Mouse (Mus musculus) midbrain, embryonic 14.5 days (tissue): Measurements from ENCODE around the gene Hnf4a. TPM values are rescaled to one million over a fixed set of nuclear protein-coding genes. Genes with fewer than 3 reads are reported as not detected.

ENCODE experiments used
- ATAC-seq: fragments of 200-750 bp; cut with Nextera tagmentation; 2 replicates; pipeline ENCODE4 v1.8.0; 2017; ENCODE audit warnings: moderate number of reproducible peaks, moderate library complexity; ENCODE audit not compliant: low FRiP score, low TSS enrichment
- DNase-seq: peaks from one replicate; pipeline ENCODE4 v3.0.0-alpha.2; 2015
- H3K27ac ChIP-seq: fragments of 300-500 bp; sonication (generic); replicated peaks from 2 replicates; pipeline ENCODE4 v1.5.1; 2014; ENCODE audit warnings: mild to moderate bottlenecking, low read depth, low read length, moderate library complexity
- H3K27me3 ChIP-seq: fragments of 300-500 bp; sonication (generic); 2 replicates; pipeline ENCODE4 v1.6.1; 2014; ENCODE audit warnings: low read length, control low read depth, mixed read lengths; ENCODE audit not compliant: control insufficient read depth, insufficient read depth
- H3K36me3 ChIP-seq: fragments of 300-500 bp; sonication (generic); 2 replicates; pipeline ENCODE4 v1.6.1; 2014; ENCODE audit warnings: low read length, control low read depth; ENCODE audit not compliant: control insufficient read depth, insufficient read depth
- H3K4me1 ChIP-seq: fragments of 300-500 bp; sonication (generic); 2 replicates; pipeline ENCODE4 v1.6.1; 2014; ENCODE audit warnings: mild to moderate bottlenecking, antibody characterized with exemption, low read length, control low read depth; ENCODE audit not compliant: control insufficient read depth, insufficient read depth
- H3K4me2 ChIP-seq: fragments of 300-500 bp; sonication (generic); 2 replicates; pipeline ENCODE4 v1.6.1; 2014; ENCODE audit warnings: mild to moderate bottlenecking, low read length, moderate library complexity
- H3K4me3 ChIP-seq: fragments of 300-500 bp; sonication (generic); replicated peaks from 2 replicates; pipeline ENCODE4 v1.5.1; 2014; ENCODE audit warnings: low read depth, low read length
- H3K9ac ChIP-seq: fragments of 300-500 bp; sonication (generic); replicated peaks from 2 replicates; pipeline ENCODE4 v1.6.1; 2014; ENCODE audit warnings: mild to moderate bottlenecking, low read length, moderate library complexity
- H3K9me3 ChIP-seq: fragments of 300-500 bp; sonication (generic); 2 replicates; pipeline ENCODE4 v1.6.1; 2016; ENCODE audit warnings: low read length, control low read depth, mixed read lengths; ENCODE audit not compliant: control insufficient read depth
- WGBS: fragments of 180-500 bp; shearing (Covaris S2); extraction: QIAGEN DNeasy Blood & Tissue Kit; methylation state at CpG from one replicate; pipeline ENCODE4 v1.1.7; 2014; 5-methylcytosine and 5-hydroxymethylcytosine counted together
- polyA plus RNA-seq: library from polyadenylated mRNA; unstranded; fragments of >200 nt; fragmentation: Nextera tagmentation; extraction: Ambion mirVana; gene quantifications from 2 replicates; pipeline ENCODE4 v1.2.1, GENCODE M21; 2014

The Hnf4a gene
- polyA plus RNA-seq, 1 experiment from 2014 or later = not detected

GRCm38 (mm10) chr2:163587506-163587905 lies 80.9 kb downstream of the Hnf4a start:
- WGBS = 67% methylated on average over 5 of the region's 5 CpGs
- no peaks in the 10 kb centered on the region for H3K36me3 ChIP-seq
- no peak for DNase-seq
- H3K4me3 ChIP-seq = no peak overlapping the region
- H3K4me1 ChIP-seq = no peaks in the 10 kb centered on the region
- no peak overlapping the region for H3K27ac ChIP-seq
- no peaks in the 10 kb centered on the region for H3K27me3 ChIP-seq
- no peak overlapping the region for H3K4me2 ChIP-seq
- H3K9ac ChIP-seq = no peak overlapping the region
- H3K9me3 ChIP-seq = no peaks in the 10 kb centered on the region
- ATAC-seq = no peak

- H3K4me1 ChIP-seq = no peaks in the 10 kb centered on the region
- no peak overlapping the region for H3K4me2 ChIP-seq
- H3K9ac ChIP-seq = no peak overlapping the region
- no peak for ATAC-seq
- H3K27me3 ChIP-seq = no peaks in the 10 kb centered on the region
- no peak overlapping the region for H3K4me3 ChIP-seq
- no peaks in the 10 kb centered on the region for H3K9me3 ChIP-seq
- no peaks in the 10 kb centered on the region for H3K36me3 ChIP-seq
- no peak overlapping the region for H3K27ac ChIP-seq
- WGBS = 76% methylated on average over 12 of the region's 12 CpGs
- no peak for DNase-seq
Observed at GRCm38 (mm10) chr2:163590211-163590610, 83.6 kb downstream of the Hnf4a start.

GRCm38 (mm10) chr2:163590996-163591395 lies 84.4 kb downstream of the Hnf4a start:
- Histone ChIP-seq H3K4me1 (no peaks in the 10 kb centered on the region), H3K9me3 (no peaks in the 10 kb centered on the region), H3K36me3 (no peaks in the 10 kb centered on the region), H3K27ac (no peak overlapping the region), H3K4me2 (no peak overlapping the region), H3K4me3 (no peak overlapping the region), H3K9ac (no peak overlapping the region), H3K27me3 (no peaks in the 10 kb centered on the region)
- 88% methylated on average over 5 of the region's 5 CpGs for WGBS
- ATAC-seq = no peak
- DNase-seq = no peak

GRCm38 (mm10) chr2:163592084-163592483 lies 85.5 kb downstream of the Hnf4a start:
- ATAC-seq = no peak
- no peak overlapping the region for H3K9ac ChIP-seq
- no peaks in the 10 kb centered on the region for H3K4me1 ChIP-seq
- H3K27ac ChIP-seq = no peak overlapping the region
- peak; percentile 47 for DNase-seq
- no peak overlapping the region for H3K4me2 ChIP-seq
- H3K36me3 ChIP-seq = no peaks in the 10 kb centered on the region
- no peaks in the 10 kb centered on the region for H3K27me3 ChIP-seq
- WGBS = 81% methylated on average over 1 of the region's 1 CpGs
- H3K4me3 ChIP-seq = no peak overlapping the region
- H3K9me3 ChIP-seq = no peaks in the 10 kb centered on the region

GRCm38 (mm10) chr2:163593636-163594282 lies 87.2 kb downstream of the Hnf4a start:
- WGBS = 88% methylated on average over 10 of the region's 10 CpGs
- no peak overlapping the region for H3K4me2 ChIP-seq
- ATAC-seq (no peak), DNase-seq (no peak)
- no peak overlapping the region for H3K27ac ChIP-seq
- no peaks in the 10 kb centered on the region for H3K27me3 ChIP-seq
- no peaks in the 10 kb centered on the region for H3K36me3 ChIP-seq
- no peaks in the 10 kb centered on the region for H3K4me1 ChIP-seq
- H3K9ac ChIP-seq = no peak overlapping the region
- no peaks in the 10 kb centered on the region for H3K9me3 ChIP-seq
- no peak overlapping the region for H3K4me3 ChIP-seq

- ATAC-seq = no peak
- Histone ChIP-seq H3K4me3 (no peak overlapping the region), H3K36me3 (no peaks in the 10 kb centered on the region), H3K9ac (no peak overlapping the region), H3K27ac (no peak overlapping the region), H3K4me1 (no peaks in the 10 kb centered on the region), H3K4me2 (no peak overlapping the region), H3K27me3 (no peaks in the 10 kb centered on the region), H3K9me3 (no peaks in the 10 kb centered on the region)
- 34% methylated on average over 2 of the region's 2 CpGs for WGBS
- no peak for DNase-seq
Observed at GRCm38 (mm10) chr2:163595119-163595518, 88.5 kb downstream of the Hnf4a start.

- WGBS = 84% methylated on average over 13 of the region's 13 CpGs
- no peak for DNase-seq
- Histone ChIP-seq H3K4me1 (no peaks in the 10 kb centered on the region), H3K4me3 (no peak overlapping the region), H3K27me3 (no peaks in the 10 kb centered on the region), H3K9me3 (no peaks in the 10 kb centered on the region), H3K9ac (no peak overlapping the region), H3K36me3 (no peaks in the 10 kb centered on the region), H3K27ac (no peak overlapping the region; the same call in 1 of the 2 replicates), H3K4me2 (no peak overlapping the region)
- ATAC-seq = no peak
Observed at GRCm38 (mm10) chr2:163596057-163596872, 89.7 kb downstream of the Hnf4a start.

GRCm38 (mm10) chr2:163596873-163597155 lies 90.2 kb downstream of the Hnf4a start:
- H3K9me3 ChIP-seq = no peaks in the 10 kb centered on the region
- H3K4me3 ChIP-seq = no peak overlapping the region
- ATAC-seq (no peak), DNase-seq (no peak)
- no peak overlapping the region for H3K27ac ChIP-seq
- no peaks in the 10 kb centered on the region for H3K27me3 ChIP-seq
- H3K4me1 ChIP-seq = no peaks in the 10 kb centered on the region
- H3K36me3 ChIP-seq = no peaks in the 10 kb centered on the region
- no peak overlapping the region for H3K9ac ChIP-seq
- WGBS = 76% methylated on average over 3 of the region's 3 CpGs
- H3K4me2 ChIP-seq = no peak overlapping the region

- no peak overlapping the region for H3K27ac ChIP-seq
- no peak overlapping the region for H3K9ac ChIP-seq
- H3K36me3 ChIP-seq = no peaks in the 10 kb centered on the region
- no peak for ATAC-seq
- H3K4me1 ChIP-seq = no peaks in the 10 kb centered on the region
- WGBS = 59% methylated on average over 4 of the region's 4 CpGs
- no peaks in the 10 kb centered on the region for H3K9me3 ChIP-seq
- no peaks in the 10 kb centered on the region for H3K27me3 ChIP-seq
- peak; percentile 61 for DNase-seq
- no peak overlapping the region for H3K4me2 ChIP-seq
- no peak overlapping the region for H3K4me3 ChIP-seq
Observed at GRCm38 (mm10) chr2:163597661-163598060, 91.1 kb downstream of the Hnf4a start.
